Mouse (Mus musculus): ENCODE measurements around the gene Pgap2. TPM values are rescaled to one million over a fixed set of nuclear protein-coding genes. Genes with fewer than 3 reads are reported as not detected.

Gene Pgap2
- polyA plus RNA-seq, 1 experiment = 55.0 TPM

- Histone ChIP-seq H3K27ac (ENCODE audit: insufficient read depth, low read length) (no peak overlapping the region), H3K9me3 (replicated peaks; ENCODE audit: control insufficient read depth, insufficient read depth, low read length, poor library complexity, severe bottlenecking) (no peaks in the 10 kb centered on the region), H3K36me3 (ENCODE audit: control insufficient read depth, insufficient read depth, low read length, poor library complexity, severe bottlenecking) (no peaks in the 10 kb centered on the region), H3K27me3 (ENCODE audit: control insufficient read depth, insufficient read depth, low read length, poor library complexity, severe bottlenecking) (no peaks in the 10 kb centered on the region), H3K4me3 (ENCODE audit: low read depth, low read length) (no peak overlapping the region), H3K9ac (ENCODE audit: low read depth, poor library complexity, severe bottlenecking) (peak overlapping the region; percentile 83; the same call in 1 of the 2 replicates), H3K4me1 (ENCODE audit: control insufficient read depth, insufficient read depth, low read length) (peaks cover 3% of the 10 kb centered on the region)
- TF ChIP-seq CTCF (IDR thresholded peaks at IDR 0.05; ENCODE audit: low read depth, low read length) = no peak
Observed at GRCm38 (mm10) chr7:102221899-102222298, 11.9 kb downstream of the Pgap2 start.

- H3K36me3 ChIP-seq (ENCODE audit: control insufficient read depth, insufficient read depth, low read length, poor library complexity, severe bottlenecking) = no peaks in the 10 kb centered on the region
- H3K9ac ChIP-seq (ENCODE audit: low read depth, poor library complexity, severe bottlenecking) = peak overlapping the region; percentile 83
- no peaks in the 10 kb centered on the region for H3K27me3 ChIP-seq (ENCODE audit: control insufficient read depth, insufficient read depth, low read length, poor library complexity, severe bottlenecking)
- H3K4me1 ChIP-seq (ENCODE audit: control insufficient read depth, insufficient read depth, low read length) = peaks cover 3% of the 10 kb centered on the region
- H3K27ac ChIP-seq (ENCODE audit: insufficient read depth, low read length) = peak overlapping the region; percentile 83
- no peak overlapping the region for H3K4me3 ChIP-seq (ENCODE audit: low read depth, low read length)
- peak; percentile 31 for TF ChIP-seq CTCF (IDR thresholded peaks at IDR 0.05; ENCODE audit: low read depth, low read length)
- no peak for TF ChIP-seq EP300 (IDR thresholded peaks at IDR 0.05; ENCODE audit: insufficient read depth, low read depth, low read length)
- H3K9me3 ChIP-seq (replicated peaks; ENCODE audit: control insufficient read depth, insufficient read depth, low read length, poor library complexity, severe bottlenecking) = no peaks in the 10 kb centered on the region
Observed at GRCm38 (mm10) chr7:102222336-102222735, 12.3 kb downstream of the Pgap2 start.

- H3K4me1 ChIP-seq (ENCODE audit: control insufficient read depth, insufficient read depth, low read length) = peaks cover 3% of the 10 kb centered on the region
- peak overlapping the region; percentile 99 for H3K4me3 ChIP-seq (ENCODE audit: low read depth, low read length)
- H3K27ac ChIP-seq (ENCODE audit: insufficient read depth, low read length) = peak overlapping the region; percentile 83
- H3K27me3 ChIP-seq (ENCODE audit: control insufficient read depth, insufficient read depth, low read length, poor library complexity, severe bottlenecking) = no peaks in the 10 kb centered on the region
- no peak for TF ChIP-seq CTCF (IDR thresholded peaks at IDR 0.05; ENCODE audit: low read depth, low read length)
- no peak for TF ChIP-seq EP300 (IDR thresholded peaks at IDR 0.05; ENCODE audit: insufficient read depth, low read depth, low read length)
- no peak for TF ChIP-seq POLR2A (IDR thresholded peaks at IDR 0.05; ENCODE audit: insufficient read depth, low read length)
- no peaks in the 10 kb centered on the region for H3K36me3 ChIP-seq (ENCODE audit: control insufficient read depth, insufficient read depth, low read length, poor library complexity, severe bottlenecking)
- H3K9me3 ChIP-seq (replicated peaks; ENCODE audit: control insufficient read depth, insufficient read depth, low read length, poor library complexity, severe bottlenecking) = no peaks in the 10 kb centered on the region
- peak overlapping the region; percentile 83 for H3K9ac ChIP-seq (ENCODE audit: low read depth, poor library complexity, severe bottlenecking)
Observed at GRCm38 (mm10) chr7:102222830-102223556, 13.0 kb downstream of the Pgap2 start.

- Histone ChIP-seq H3K9ac (ENCODE audit: low read depth, poor library complexity, severe bottlenecking) (peak overlapping the region; percentile 83; the same call in 1 of the 2 replicates), H3K9me3 (replicated peaks; ENCODE audit: control insufficient read depth, insufficient read depth, low read length, poor library complexity, severe bottlenecking) (no peaks in the 10 kb centered on the region; the same call in 1 of the 2 replicates), H3K27me3 (ENCODE audit: control insufficient read depth, insufficient read depth, low read length, poor library complexity, severe bottlenecking) (no peaks in the 10 kb centered on the region), H3K27ac (ENCODE audit: insufficient read depth, low read length) (no peak overlapping the region), H3K4me3 (ENCODE audit: low read depth, low read length) (no peak overlapping the region), H3K36me3 (ENCODE audit: control insufficient read depth, insufficient read depth, low read length, poor library complexity, severe bottlenecking) (0 out of 2 replicates have a peak, but pooled peaks cover 2% of the 10 kb centered on the region), H3K4me1 (ENCODE audit: control insufficient read depth, insufficient read depth, low read length) (peaks cover 3% of the 10 kb centered on the region)
- TF ChIP-seq EP300 (IDR thresholded peaks at IDR 0.05; ENCODE audit: insufficient read depth, low read depth, low read length) = no peak
- no peak for TF ChIP-seq POLR2A (IDR thresholded peaks at IDR 0.05; ENCODE audit: insufficient read depth, low read length)
- TF ChIP-seq CTCF (IDR thresholded peaks at IDR 0.05; ENCODE audit: low read depth, low read length) = no peak
Observed at GRCm38 (mm10) chr7:102223883-102224738, 14.1 kb downstream of the Pgap2 start.

GRCm38 (mm10) chr7:102226051-102226450, 16.0 kb downstream of the Pgap2 start:
- no peak overlapping the region for H3K27ac ChIP-seq (ENCODE audit: insufficient read depth, low read length)
- H3K27me3 ChIP-seq (ENCODE audit: control insufficient read depth, insufficient read depth, low read length, poor library complexity, severe bottlenecking) = no peaks in the 10 kb centered on the region
- no peak overlapping the region for H3K9ac ChIP-seq (ENCODE audit: low read depth, poor library complexity, severe bottlenecking)
- peaks cover 3% of the 10 kb centered on the region for H3K4me1 ChIP-seq (ENCODE audit: control insufficient read depth, insufficient read depth, low read length)
- H3K9me3 ChIP-seq (replicated peaks; ENCODE audit: control insufficient read depth, insufficient read depth, low read length, poor library complexity, severe bottlenecking) = no peaks in the 10 kb centered on the region; the same call in 1 of the 2 replicates
- TF ChIP-seq EP300 (IDR thresholded peaks at IDR 0.05; ENCODE audit: insufficient read depth, low read depth, low read length) = no peak
- no peak for TF ChIP-seq POLR2A (IDR thresholded peaks at IDR 0.05; ENCODE audit: insufficient read depth, low read length)
- no peak for TF ChIP-seq CTCF (IDR thresholded peaks at IDR 0.05; ENCODE audit: low read depth, low read length)
- H3K36me3 ChIP-seq (ENCODE audit: control insufficient read depth, insufficient read depth, low read length, poor library complexity, severe bottlenecking) = 0 out of 2 replicates have a peak, but pooled peaks cover 2% of the 10 kb centered on the region
- H3K4me3 ChIP-seq (ENCODE audit: low read depth, low read length) = no peak overlapping the region
